24 mouse cellular contexts compared by ENCODE assay signal in the genomic region with DNA sequence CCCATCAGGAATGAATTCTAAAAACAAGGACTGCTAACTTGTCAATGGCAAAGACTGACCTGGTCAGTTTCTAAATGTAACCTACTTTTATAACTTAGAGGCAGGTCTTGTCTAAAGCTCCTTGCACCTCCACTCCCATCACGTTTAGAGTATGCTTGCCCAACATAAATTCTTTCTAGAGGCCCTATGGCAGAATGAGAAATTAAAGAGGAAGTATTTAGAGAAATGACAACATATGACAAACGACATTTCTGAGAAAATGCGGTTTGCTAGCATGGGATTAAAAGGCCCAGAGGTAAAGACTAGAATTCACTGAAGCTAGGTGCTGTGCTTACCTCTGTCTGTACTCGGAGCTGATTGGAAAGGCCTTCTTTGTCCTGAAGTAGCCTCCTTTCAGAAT.
"Had no signal": no experiment of that assay in that cellular context is flagged by ENCODE, and none has a peak within 500 bp of the region (broad histone marks: within the 10 kb centered on the region; RNA-seq: fewer than 3 reads in every experiment).

No protein-coding gene starts in this region.

- H3K4me3 ChIP-seq: heart, embryonic 10.5 days; heart, embryonic 12.5 days; hindbrain, embryonic 13.5 days; hindbrain, embryonic 15.5 days; kidney, embryonic 15.5 days; limb, embryonic 13.5 days; limb, embryonic 15.5 days; liver, embryonic 12.5 days had no signal

- H3K27ac ChIP-seq: heart, embryonic 10.5 days; hindbrain, embryonic 13.5 days; hindbrain, embryonic 15.5 days; hindbrain, postnatal 0 days; kidney, embryonic 15.5 days; kidney, postnatal 0 days; limb, embryonic 13.5 days; limb, embryonic 15.5 days; liver, embryonic 12.5 days had no signal

- H3K9me3 ChIP-seq: heart, embryonic 10.5 days; heart, embryonic 12.5 days; hindbrain, embryonic 13.5 days; hindbrain, embryonic 15.5 days; kidney, embryonic 15.5 days; limb, embryonic 13.5 days; limb, embryonic 15.5 days; liver, embryonic 12.5 days had no signal

- H3K27me3 ChIP-seq: heart, embryonic 12.5 days; hindbrain, embryonic 13.5 days; hindbrain, embryonic 15.5 days; kidney, embryonic 15.5 days; limb, embryonic 13.5 days; limb, embryonic 15.5 days; liver, embryonic 12.5 days had no signal

- H3K4me2 ChIP-seq: heart, embryonic 12.5 days; hindbrain, embryonic 13.5 days; hindbrain, embryonic 15.5 days; kidney, embryonic 15.5 days; limb, embryonic 13.5 days; limb, embryonic 15.5 days; liver, embryonic 12.5 days had no signal

- DNase-seq: gastrocnemius, postnatal 14 days; gastrocnemius, postnatal 36 days; heart, adult 18-20 months; heart, postnatal 10 days; heart, postnatal 4 days; kidney, adult 11 months; kidney, adult 2 months; kidney, adult 9 months; kidney, postnatal 14 days; kidney, postnatal 36 days; layer of hippocampus, adult 9-11 months; layer of hippocampus, postnatal 36 days; left cerebral cortex, postnatal 4 days had no signal

- ATAC-seq: hindbrain, postnatal 0 days; intestine, embryonic 16.5 days; liver, embryonic 12.5 days had no signal

- H3K9ac ChIP-seq: heart, embryonic 12.5 days; hindbrain, embryonic 13.5 days; hindbrain, embryonic 15.5 days; kidney, embryonic 15.5 days; limb, embryonic 13.5 days; limb, embryonic 15.5 days; liver, embryonic 12.5 days had no signal
